In the genomic region with DNA sequence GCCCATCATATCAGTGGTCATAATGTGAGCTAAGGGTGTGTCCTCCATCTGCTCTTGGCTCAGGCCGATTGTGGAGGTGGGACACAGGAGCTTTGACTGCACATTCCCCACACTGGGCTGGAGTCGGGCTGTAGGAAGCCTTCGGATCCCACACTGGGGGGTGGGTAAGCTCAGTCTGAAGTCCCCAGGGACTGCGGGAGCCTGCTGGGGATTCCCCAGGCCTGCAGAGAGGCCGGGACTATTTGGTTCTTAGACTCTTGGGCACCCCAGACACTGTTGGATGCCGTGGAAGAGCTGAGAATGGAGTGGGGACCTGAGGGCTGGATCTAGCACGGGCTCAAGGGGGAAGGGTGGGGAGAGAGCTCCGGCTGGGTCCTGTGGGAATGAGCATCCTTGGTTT, we compare ENCODE assay signal across 22 mouse cellular contexts.
DNase-seq lines count a peak whose midpoint lies in the region; ATAC-seq and TF ChIP-seq lines count a peak whose summit lies in the region.
"Had no signal": no experiment of that assay in that cellular context is flagged by ENCODE, and none has a peak within 500 bp of the region (broad histone marks: within the 10 kb centered on the region; RNA-seq: fewer than 3 reads in every experiment).

No protein-coding gene starts in this region.

- TF ChIP-seq EP300 in heart, adult 2 months (IDR thresholded peaks at IDR 0.05; ENCODE audit: insufficient read depth, low read depth, low read length): no peak
- peak; percentile 42; the same call in 1 of the 2 replicates for TF ChIP-seq EP300 in CH12.LX (IDR thresholded peaks at IDR 0.05; ENCODE audit: low read length)

- peaks cover 3% of the 10 kb centered on the region for H3K4me1 ChIP-seq in heart, adult 2 months (ENCODE audit: control insufficient read depth, insufficient read depth, low read length)
- peaks cover 9% of the 10 kb centered on the region for H3K4me1 ChIP-seq in lung, embryonic 15.5 days
- H3K4me1 ChIP-seq in CH12.LX (ENCODE audit: control insufficient read depth in 1 of 2, insufficient read depth in 2 of 2): peaks cover 19 to 56% of the 10 kb centered on the region in 2 experiments; a peak in 3 of 4 replicates
- H3K4me1 ChIP-seq in limb, embryonic 10.5 days: peaks cover 42% of the 10 kb centered on the region

- in situ Hi-C loops in CH12.LX (cut with MboI; ENCODE audit: low pct_ligation_motif_present, low pct_unique_long_range_greater_than_20kb, low sequenced_read_pairs): no loop called here

- dilution Hi-C loops in CH12.LX (cut with MboI; ENCODE audit: extremely low pct_ligation_motif_present, extremely low pct_unique_long_range_greater_than_20kb, low sequenced_read_pairs): no loop called here

- no peak for TF ChIP-seq RAD21 in CH12.LX (IDR thresholded peaks at IDR 0.05; ENCODE audit: low read depth, low read length)

- no peak overlapping the region for H3K27ac ChIP-seq in heart, adult 2 months
- no peak overlapping the region for H3K27ac ChIP-seq in lung, embryonic 15.5 days
- H3K27ac ChIP-seq in CH12.LX (ENCODE audit: insufficient read depth, low read depth): no peak overlapping the region
- H3K27ac ChIP-seq in limb, embryonic 10.5 days: 0 out of 2 replicates have a peak overlapping the region, but pooled peaks have one; percentile 5

- DNase-seq in heart, adult 11 months: peak; percentile 84
- DNase-seq in heart, adult 2 months: no peak
- no peak for DNase-seq in lung, postnatal 10 days
- peak; percentile 47 for DNase-seq in CH12.LX (ENCODE audit: extremely low read depth)
- no peak for DNase-seq in limb, embryonic 10.5 days (ENCODE audit: low spot score)
- DNase-seq in adrenal gland, adult 8-10 months: no peak
- DNase-seq in cerebellum, postnatal 4 days (ENCODE audit: low spot score in 2 of 2): no peak
- DNase-seq: adrenal gland, adult 2 months; adrenal gland, postnatal 10 days; adrenal gland, postnatal 14 days; adrenal gland, postnatal 25 days; adrenal gland, postnatal 36 days; B cell, adult 2 months; cerebellum, adult 11 months; cerebellum, adult 11-12 months; cerebellum, adult 18-20 months; cerebellum, adult 2 months had no signal

- WGBS in heart, adult 2 months: 82% methylated on average over 8 of the region's 8 CpGs
- WGBS in lung, embryonic 15.5 days: 80% methylated on average over 8 of the region's 8 CpGs
- 89% methylated on average over 8 of the region's 8 CpGs for WGBS in limb, embryonic 10.5 days

- no peak overlapping the region for H3K4me2 ChIP-seq in lung, embryonic 15.5 days
- peak overlapping the region; percentile 74 for H3K4me2 ChIP-seq in CH12.LX (ENCODE audit: insufficient read depth, low read depth, poor library complexity, severe bottlenecking)

- H3K4me3 ChIP-seq in heart, adult 2 months: no peak overlapping the region
- no peak overlapping the region for H3K4me3 ChIP-seq in lung, embryonic 15.5 days
- no peak overlapping the region for H3K4me3 ChIP-seq in CH12.LX (replicated peaks in 1 of 3; ENCODE audit: low read depth in 2 of 3, low read length in 2 of 3, poor library complexity in 1 of 3)
- no peak overlapping the region for H3K4me3 ChIP-seq in limb, embryonic 10.5 days

- no peaks in the 10 kb centered on the region for H3K27me3 ChIP-seq in heart, adult 2 months (ENCODE audit: control insufficient read depth, insufficient read depth, low read length)
- H3K27me3 ChIP-seq in lung, embryonic 15.5 days: no peaks in the 10 kb centered on the region
- no peaks in the 10 kb centered on the region for H3K27me3 ChIP-seq in CH12.LX (replicated peaks)
- H3K27me3 ChIP-seq in limb, embryonic 10.5 days (ENCODE audit: low read depth, poor library complexity, severe bottlenecking): peaks cover 8% of the 10 kb centered on the region
- H3K27me3 ChIP-seq: Patski had no signal

- H3K79me2 ChIP-seq in heart, adult 2 months (replicated peaks; ENCODE audit: control insufficient read depth, insufficient read depth, low read length): no peaks in the 10 kb centered on the region
- no peaks in the 10 kb centered on the region for H3K79me2 ChIP-seq in CH12.LX (replicated peaks; ENCODE audit: control insufficient read depth, extremely low read depth, insufficient read depth, poor library complexity, severe bottlenecking)

- H3K9ac ChIP-seq in heart, adult 2 months (ENCODE audit: low read depth, low read length): no peak overlapping the region
- H3K9ac ChIP-seq in lung, embryonic 15.5 days: no peak overlapping the region
- H3K9ac ChIP-seq in CH12.LX (ENCODE audit: insufficient read depth, low read depth): peak overlapping the region; percentile 17; the same call in 1 of the 2 replicates

- TF ChIP-seq CTCF in heart, adult 2 months (IDR thresholded peaks at IDR 0.05): no peak
- TF ChIP-seq CTCF in CH12.LX (conservative IDR thresholded peaks at IDR 0.05 in 1 of 2, IDR thresholded peaks at IDR 0.05 in 1 of 2; ENCODE audit: low read depth in 2 of 2, low read length in 2 of 2): no peak

- no peak for TF ChIP-seq POLR2A in heart, adult 2 months (IDR thresholded peaks at IDR 0.05; ENCODE audit: insufficient read depth, low read depth, low read length)
- TF ChIP-seq POLR2A in CH12.LX (IDR thresholded peaks at IDR 0.05; ENCODE audit: low read depth, low read length): no peak

- intact Hi-C loops in heart, adult 2 months (cut with DNase I): no loop called here

- peaks cover 7% of the 10 kb centered on the region for H3K36me3 ChIP-seq in heart, adult 2 months (ENCODE audit: control insufficient read depth, insufficient read depth, low read length)
- no peaks in the 10 kb centered on the region for H3K36me3 ChIP-seq in lung, embryonic 15.5 days
- no peaks in the 10 kb centered on the region for H3K36me3 ChIP-seq in CH12.LX (replicated peaks in 1 of 2; ENCODE audit: control insufficient read depth in 1 of 2, insufficient read depth in 1 of 2, low read length in 1 of 2)
- no peaks in the 10 kb centered on the region for H3K36me3 ChIP-seq in limb, embryonic 10.5 days
- H3K36me3 ChIP-seq: G1E had no signal

- no peaks in the 10 kb centered on the region for H3K9me3 ChIP-seq in lung, embryonic 15.5 days
- no peaks in the 10 kb centered on the region for H3K9me3 ChIP-seq in CH12.LX (replicated peaks; ENCODE audit: low read length)
- no peaks in the 10 kb centered on the region for H3K9me3 ChIP-seq in limb, embryonic 10.5 days (replicated peaks)

- ATAC-seq in lung, embryonic 15.5 days (ENCODE audit: borderline replicate concordance, extremely low read depth, low FRiP score, low TSS enrichment): 0 out of 2 replicates have a peak, but pooled peaks have one; percentile 35
- ATAC-seq: activated CD4-positive, CD25-positive, alpha-beta regulatory T cell, adult 4 months; CD4-positive, CD25-positive, alpha-beta regulatory T cell, adult 4 months; Patski had no signal

TF ChIP-seq in CH12.LX, 34 proteins besides CTCF, POLR2A, EP300 and RAD21:
- TF ChIP-seq MAX (IDR thresholded peaks at IDR 0.05; ENCODE audit: low read length) (no peak), NELFE (IDR thresholded peaks at IDR 0.05; ENCODE audit: low read depth, low read length) (no peak), ZKSCAN1 (IDR thresholded peaks at IDR 0.05; ENCODE audit: borderline replicate concordance, low read depth, low read length) (no peak), ETS1 (conservative IDR thresholded peaks at IDR 0.05; ENCODE audit: low read depth, low read length) (peak; percentile 29; the same call in 1 of the 2 replicates), PAX5 (IDR thresholded peaks at IDR 0.05; ENCODE audit: low read length) (no peak), UBTF (IDR thresholded peaks at IDR 0.05; ENCODE audit: low read depth, low read length) (no peak), ZMIZ1 (IDR thresholded peaks at IDR 0.05; ENCODE audit: low read depth, low read length) (no peak), USF2 (conservative IDR thresholded peaks at IDR 0.05; ENCODE audit: low read depth, low read length) (no peak), MYC (IDR thresholded peaks at IDR 0.05; ENCODE audit: low read depth, low read length) (no peak), ZNF384 (IDR thresholded peaks at IDR 0.05; ENCODE audit: low read depth, low read length) (no peak), MAFK (IDR thresholded peaks at IDR 0.05; ENCODE audit: insufficient replicate concordance, low read length) (no peak), SMC3 (IDR thresholded peaks at IDR 0.05; ENCODE audit: low read depth, low read length) (no peak), HCFC1 (IDR thresholded peaks at IDR 0.05; ENCODE audit: low read depth, low read length) (no peak), USF1 (IDR thresholded peaks at IDR 0.05; ENCODE audit: low read depth, low read length) (no peak), SIN3A (IDR thresholded peaks at IDR 0.05; ENCODE audit: low read length) (no peak), ELF1 (IDR thresholded peaks at IDR 0.05; ENCODE audit: low read depth, low read length) (no peak), RCOR1 (conservative IDR thresholded peaks at IDR 0.05; ENCODE audit: low read depth, low read length) (no peak), TBP (conservative IDR thresholded peaks at IDR 0.05; ENCODE audit: low read depth, low read length) (no peak), JUN (IDR thresholded peaks at IDR 0.05; ENCODE audit: insufficient read depth, low read depth, low read length) (no peak), MXI1 (IDR thresholded peaks at IDR 0.05; ENCODE audit: low read depth, low read length) (no peak), CHD2 (IDR thresholded peaks at IDR 0.05; ENCODE audit: low read length) (peak; percentile 51; the same call in 1 of the 2 replicates), BHLHE40 (IDR thresholded peaks at IDR 0.05; ENCODE audit: low read depth, low read length) (peak; percentile 22; the same call in 1 of the 2 replicates), NRF1 (IDR thresholded peaks at IDR 0.05; ENCODE audit: low read depth, low read length) (no peak), TCF12 (IDR thresholded peaks at IDR 0.05; ENCODE audit: low read depth, low read length) (no peak), CHD1 (IDR thresholded peaks at IDR 0.05; ENCODE audit: low read depth, low read length) (no peak), KAT2A (IDR thresholded peaks at IDR 0.05; ENCODE audit: insufficient replicate concordance, low read length) (0 out of 2 replicates have a peak, but pooled peaks have one; percentile 51), POLR2AphosphoS2 (IDR thresholded peaks at IDR 0.05; ENCODE audit: low read depth, low read length) (no peak), E2F4 (IDR thresholded peaks at IDR 0.05; ENCODE audit: insufficient replicate concordance, low read depth, low read length) (no peak), IRF4 (IDR thresholded peaks at IDR 0.05; ENCODE audit: low read depth, low read length) (peak; percentile 71), MEF2A (IDR thresholded peaks at IDR 0.05; ENCODE audit: borderline replicate concordance, low read depth, low read length) (no peak)

Comparison
In these comparisons a context has a peak if more than half of its experiments do, and no peak if none do; other contexts are left out.
1. DNase-seq: peak in heart, adult 11 months (single experiment) and CH12.LX (single experiment); none in heart, adult 2 months (0 of 2), lung, postnatal 10 days (single experiment), limb, embryonic 10.5 days (single experiment), adrenal gland, adult 8-10 months (single experiment) and cerebellum, postnatal 4 days (0 of 2).